Mouse (Mus musculus) right cerebral cortex, postnatal 36 days (tissue): ENCODE results near the gene C1galt1.

Source experiments
- DNase-seq, 2 experiments: peaks; one replicate each; pipeline ENCODE4 v3.0.0; 2022; ENCODE audit warnings: low spot score in 2 of 2, mixed read lengths in 1 of 2

C1galt1 gene

DNA sequence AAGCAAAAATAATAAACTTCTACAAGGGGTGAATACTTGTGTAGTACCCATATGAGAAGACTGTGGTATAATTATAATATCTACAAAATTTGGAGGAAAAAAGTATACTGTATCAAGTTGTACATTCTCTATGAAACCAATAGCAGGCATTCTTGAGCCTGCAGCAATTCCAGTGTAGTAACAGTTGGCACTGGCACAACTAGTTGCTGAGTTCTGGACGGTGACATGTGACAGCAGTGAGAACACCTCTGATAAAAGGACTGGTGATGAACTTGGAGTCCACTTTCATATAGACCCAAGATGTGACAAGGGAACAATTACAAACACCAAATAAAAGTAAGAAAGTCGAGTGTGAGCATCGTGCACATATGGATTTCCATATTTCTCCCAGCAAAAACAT is 14.5 kb downstream of the C1galt1 start:
- no peak for DNase-seq

DNA sequence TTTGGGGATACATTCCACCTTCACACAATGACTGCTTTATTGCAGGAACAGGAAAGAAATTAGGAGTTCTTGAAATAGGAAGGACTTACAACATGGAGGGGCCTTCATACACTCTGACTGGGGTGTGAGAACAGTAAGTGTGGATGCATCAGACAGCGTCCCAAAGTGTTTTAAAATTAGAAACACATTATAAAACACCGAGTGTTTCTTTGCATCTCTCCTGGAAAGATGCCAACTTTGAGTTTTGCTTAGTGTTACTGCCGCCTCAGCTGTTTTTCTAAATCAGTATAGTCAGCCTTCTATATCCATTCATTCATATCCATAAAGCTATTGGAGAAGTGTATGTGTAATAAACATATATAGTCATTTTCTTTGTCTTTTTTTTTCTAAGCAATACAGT is 16.4 kb downstream of the C1galt1 start:
- DNase-seq: no peak

DNA sequence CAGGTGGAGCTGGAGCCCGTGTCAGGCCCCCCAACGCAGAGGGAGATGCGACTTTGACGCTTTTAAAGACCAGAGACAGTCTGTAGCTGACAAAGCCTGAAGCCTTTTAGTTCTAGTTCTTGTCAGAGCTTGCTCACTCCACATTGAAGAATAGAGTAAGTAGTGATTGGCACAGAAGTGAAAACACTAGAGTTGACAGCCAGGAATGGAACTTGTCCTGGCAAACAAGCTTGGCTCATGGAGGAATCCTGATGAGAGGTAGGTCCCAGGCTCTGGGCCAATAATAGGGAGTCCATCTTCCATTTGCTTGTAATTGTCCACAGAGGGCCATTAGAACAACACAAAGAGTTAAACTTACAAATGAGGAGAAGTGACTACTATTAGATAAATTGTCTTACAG is 18.7 kb downstream of the C1galt1 start:
- DNase-seq: no peak

DNA sequence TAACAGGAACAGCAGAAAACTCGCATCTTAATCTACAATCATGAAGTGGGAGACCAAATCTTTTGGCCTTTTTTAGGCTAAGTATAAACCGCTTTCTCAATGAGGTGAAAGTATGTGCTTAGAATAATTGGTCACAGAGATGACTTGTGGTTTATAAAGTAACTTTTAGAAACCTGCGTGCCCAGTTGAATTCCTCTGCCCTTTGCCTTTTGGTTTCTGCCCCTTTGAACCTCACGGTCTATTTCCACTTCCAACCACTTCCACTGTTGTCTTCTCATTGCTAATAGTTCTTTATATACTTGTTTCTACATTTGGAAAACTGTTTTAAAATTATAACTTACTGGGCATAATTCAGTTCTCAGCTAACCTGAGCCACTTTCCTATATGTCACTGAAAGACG is 32.2 kb downstream of the C1galt1 start:
- DNase-seq: no peak

DNA sequence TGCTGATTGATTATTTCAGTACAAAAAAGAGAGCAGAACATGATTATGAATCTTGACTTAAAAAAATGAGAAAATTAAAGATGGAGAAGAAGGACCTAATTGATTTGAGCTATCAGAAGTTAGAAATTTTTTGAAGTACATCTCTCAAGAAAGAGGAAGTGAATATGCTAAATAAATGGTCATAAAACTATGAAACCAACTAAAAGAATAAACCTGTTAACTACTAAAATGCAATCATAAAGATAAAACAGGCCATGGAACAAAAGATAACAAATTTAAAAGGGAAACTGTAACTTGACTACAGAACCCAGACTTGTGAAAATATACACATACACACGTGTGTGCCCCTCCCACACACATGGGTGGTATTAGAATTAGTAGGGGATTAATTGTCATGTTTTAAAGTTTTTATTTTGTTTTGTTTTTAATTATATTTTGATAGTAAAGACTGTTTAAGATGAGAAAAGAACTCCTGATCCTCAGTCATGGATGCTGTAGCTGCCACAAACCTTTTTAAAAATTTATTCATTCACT is 37.0 kb downstream of the C1galt1 start:
- DNase-seq: no peak

DNA sequence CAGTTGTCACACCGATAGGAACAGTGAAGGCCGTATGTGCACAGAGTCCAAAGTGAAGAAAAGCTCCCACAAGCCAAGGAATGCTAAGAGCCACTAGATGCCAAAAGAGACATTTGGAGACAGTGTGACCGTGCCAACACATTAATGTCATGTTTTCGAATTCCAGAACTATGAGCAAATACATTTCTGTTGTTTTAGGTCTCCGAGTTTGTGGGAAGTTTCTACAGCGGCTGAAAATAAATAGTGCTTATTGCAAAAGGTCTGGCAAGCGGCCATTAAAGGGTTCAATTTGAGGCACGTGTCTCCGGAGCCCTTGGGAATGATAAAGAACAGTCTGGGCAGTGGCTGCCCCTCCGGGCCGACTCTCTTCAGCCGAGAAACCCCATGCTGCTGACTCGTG is 37.9 kb downstream of the C1galt1 start:
- no peak for DNase-seq

DNA sequence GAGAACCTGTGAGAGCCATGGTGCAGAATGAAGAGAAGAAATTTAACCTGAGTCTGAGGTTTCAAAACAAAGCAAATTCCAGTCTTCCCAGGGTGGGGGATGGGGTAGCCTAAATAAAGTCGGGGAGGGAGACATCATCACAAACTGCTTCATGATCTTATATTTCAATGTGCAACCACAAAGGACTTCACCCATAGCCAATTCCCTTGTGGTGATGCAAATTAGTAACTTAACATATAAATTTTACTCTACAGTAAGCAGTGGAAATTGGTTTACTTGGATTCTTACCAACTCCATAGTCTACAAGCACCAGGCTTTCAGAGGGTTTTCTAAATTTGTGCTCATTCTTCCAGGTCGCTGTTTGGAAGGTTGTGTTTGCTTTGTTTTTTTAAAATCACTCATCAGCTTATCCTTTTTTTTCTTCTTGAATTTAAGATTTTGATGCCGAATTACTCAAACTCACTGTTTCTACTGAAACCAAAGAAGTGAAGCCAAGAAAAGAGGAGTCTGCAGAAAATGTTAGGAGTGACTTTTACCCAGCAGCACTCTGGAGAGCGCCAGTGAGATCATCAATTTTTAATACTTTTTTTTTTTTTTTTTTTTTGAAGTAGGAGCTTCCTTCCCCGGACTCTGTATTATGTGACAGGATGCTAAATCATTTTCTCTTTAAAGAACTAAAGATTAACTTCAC is 41.5 kb downstream of the C1galt1 start:
- DNase-seq: no peak

DNA sequence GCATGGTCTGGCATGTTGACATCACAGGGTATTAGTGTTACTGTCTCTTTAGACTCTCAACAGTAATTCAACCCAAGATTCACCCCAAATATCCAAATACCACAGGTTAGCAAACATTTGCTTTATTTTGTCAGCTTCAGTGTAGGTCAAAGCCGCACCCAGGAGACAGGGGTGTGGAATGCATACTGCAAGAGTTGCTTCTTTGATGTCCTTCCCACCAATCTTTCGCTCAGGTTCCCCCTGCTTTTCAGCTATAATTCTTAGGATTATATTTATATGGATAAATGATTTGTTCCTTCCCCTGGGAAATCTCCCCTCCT is 42.0 kb downstream of the C1galt1 start:
- no peak for DNase-seq

DNA sequence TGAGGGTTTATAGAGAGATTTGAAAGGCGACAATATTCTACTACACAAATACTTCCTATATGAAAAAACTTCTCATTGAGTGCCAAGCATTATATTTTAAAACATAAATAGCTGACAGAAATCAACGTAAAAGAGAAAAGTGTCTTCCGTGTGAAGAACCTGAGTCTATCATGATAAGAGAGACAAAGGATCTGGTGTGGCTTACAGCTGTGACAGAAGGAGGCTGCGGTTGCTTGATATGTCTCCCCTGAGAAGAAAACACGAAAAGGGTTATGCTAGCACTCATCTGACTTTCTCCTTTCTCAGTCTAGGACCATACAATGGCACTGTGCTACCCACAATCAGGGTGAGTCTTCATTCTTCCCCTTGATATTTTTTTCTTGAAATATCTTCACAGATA is 51.7 kb downstream of the C1galt1 start:
- no peak for DNase-seq

DNA sequence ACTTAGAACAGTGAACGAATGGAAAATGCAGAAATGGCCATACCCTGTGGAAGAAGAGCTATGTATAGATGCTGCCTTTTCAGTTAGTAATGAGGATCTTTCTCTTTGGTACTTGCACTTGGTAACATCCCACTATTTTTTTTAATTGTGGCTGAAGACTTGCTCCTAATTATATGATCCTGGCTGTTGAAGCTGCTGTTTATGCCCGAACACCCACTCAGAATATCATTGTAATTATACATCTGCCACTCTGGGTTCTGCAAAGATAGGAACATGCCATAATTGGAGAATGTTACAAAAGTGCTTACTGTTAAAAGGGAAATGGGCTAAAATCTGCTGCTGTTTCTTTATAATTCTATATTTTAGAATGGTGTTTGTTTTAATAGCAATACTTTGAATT is 67.4 kb downstream of the C1galt1 start:
- no peak for DNase-seq
